Mouse (Mus musculus): Measurements from ENCODE around the gene Pde4c. TPM values are rescaled to one million over a fixed set of nuclear protein-coding genes. Genes with fewer than 3 reads are reported as not detected.
A peak's percentile ranks its signal among the peaks of the same experiment; 100 is the strongest.

The Pde4c gene
- polyA plus RNA-seq, 1 experiment = 1.9 TPM

DNA sequence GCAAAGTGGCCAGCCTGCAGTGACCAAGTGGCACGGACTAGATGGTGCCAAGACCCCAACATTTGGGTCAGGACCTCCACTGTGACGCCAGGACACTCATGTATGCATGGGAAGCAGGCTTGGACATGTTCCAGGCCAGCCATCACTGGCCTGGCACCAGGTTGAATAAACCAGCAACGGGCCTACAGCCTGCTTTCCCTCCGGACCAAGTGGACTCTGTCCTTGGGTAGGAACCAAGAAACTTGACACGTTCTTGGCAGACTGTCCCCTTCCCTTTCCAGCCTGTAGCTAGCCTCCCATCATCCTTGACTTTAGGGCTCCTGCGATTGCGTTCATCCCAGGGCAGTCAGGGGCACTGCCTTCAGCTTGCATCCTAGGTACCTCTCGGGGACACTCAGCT lies 35.9 kb upstream of the Pde4c start:
- Histone ChIP-seq H3K27ac (ENCODE audit: insufficient read depth, low read length) (no peak overlapping the region), H3K36me3 (ENCODE audit: control insufficient read depth, insufficient read depth, low read length, poor library complexity, severe bottlenecking) (no peaks in the 10 kb centered on the region)
- TF ChIP-seq POLR2A (IDR thresholded peaks at IDR 0.05; ENCODE audit: insufficient read depth, low read length) = no peak
- TF ChIP-seq EP300 (IDR thresholded peaks at IDR 0.05; ENCODE audit: insufficient read depth, low read depth, low read length) = no peak
- TF ChIP-seq CTCF (IDR thresholded peaks at IDR 0.05; ENCODE audit: low read depth, low read length) = no peak

DNA sequence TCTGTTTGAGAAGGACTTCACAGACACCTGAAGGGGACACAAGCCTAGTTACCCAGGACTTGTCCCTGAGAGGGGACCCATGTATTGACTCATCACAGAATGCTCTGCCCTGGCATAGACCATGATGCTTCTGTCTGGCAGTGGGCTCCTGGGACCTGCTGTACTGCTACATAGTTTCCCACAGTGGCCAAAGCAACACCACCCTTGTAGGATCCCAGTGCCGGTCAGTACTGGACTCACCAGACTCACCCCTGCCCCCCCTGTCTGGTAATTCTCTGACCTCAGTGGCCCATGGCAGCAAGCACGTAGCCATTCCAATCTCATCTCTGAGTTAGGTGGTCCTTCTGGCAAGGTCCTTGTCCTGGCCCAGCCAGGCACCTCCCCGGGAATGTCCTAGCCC lies 35.4 kb upstream of the Pde4c start:
- no peak for TF ChIP-seq EP300 (IDR thresholded peaks at IDR 0.05; ENCODE audit: insufficient read depth, low read depth, low read length)
- TF ChIP-seq POLR2A (IDR thresholded peaks at IDR 0.05; ENCODE audit: insufficient read depth, low read length) = no peak
- TF ChIP-seq CTCF (IDR thresholded peaks at IDR 0.05; ENCODE audit: low read depth, low read length) = no peak
- Histone ChIP-seq H3K9me3 (replicated peaks; ENCODE audit: control insufficient read depth, insufficient read depth, low read length, poor library complexity, severe bottlenecking) (no peaks in the 10 kb centered on the region), H3K27me3 (ENCODE audit: control insufficient read depth, insufficient read depth, low read length, poor library complexity, severe bottlenecking) (no peaks in the 10 kb centered on the region), H3K4me3 (ENCODE audit: low read depth, low read length) (no peak overlapping the region), H3K9ac (ENCODE audit: low read depth, poor library complexity, severe bottlenecking) (no peak overlapping the region), H3K4me1 (ENCODE audit: control insufficient read depth, insufficient read depth, low read length) (no peaks in the 10 kb centered on the region), H3K27ac (ENCODE audit: insufficient read depth, low read length) (no peak overlapping the region), H3K36me3 (ENCODE audit: control insufficient read depth, insufficient read depth, low read length, poor library complexity, severe bottlenecking) (no peaks in the 10 kb centered on the region)

More for the DNA sequence above, 35.9 kb upstream of the Pde4c start:
- Histone ChIP-seq H3K9ac (ENCODE audit: low read depth, poor library complexity, severe bottlenecking) (no peak overlapping the region), H3K27me3 (ENCODE audit: control insufficient read depth, insufficient read depth, low read length, poor library complexity, severe bottlenecking) (no peaks in the 10 kb centered on the region), H3K9me3 (replicated peaks; ENCODE audit: control insufficient read depth, insufficient read depth, low read length, poor library complexity, severe bottlenecking) (no peaks in the 10 kb centered on the region), H3K4me3 (ENCODE audit: low read depth, low read length) (no peak overlapping the region), H3K4me1 (ENCODE audit: control insufficient read depth, insufficient read depth, low read length) (no peaks in the 10 kb centered on the region)

DNA sequence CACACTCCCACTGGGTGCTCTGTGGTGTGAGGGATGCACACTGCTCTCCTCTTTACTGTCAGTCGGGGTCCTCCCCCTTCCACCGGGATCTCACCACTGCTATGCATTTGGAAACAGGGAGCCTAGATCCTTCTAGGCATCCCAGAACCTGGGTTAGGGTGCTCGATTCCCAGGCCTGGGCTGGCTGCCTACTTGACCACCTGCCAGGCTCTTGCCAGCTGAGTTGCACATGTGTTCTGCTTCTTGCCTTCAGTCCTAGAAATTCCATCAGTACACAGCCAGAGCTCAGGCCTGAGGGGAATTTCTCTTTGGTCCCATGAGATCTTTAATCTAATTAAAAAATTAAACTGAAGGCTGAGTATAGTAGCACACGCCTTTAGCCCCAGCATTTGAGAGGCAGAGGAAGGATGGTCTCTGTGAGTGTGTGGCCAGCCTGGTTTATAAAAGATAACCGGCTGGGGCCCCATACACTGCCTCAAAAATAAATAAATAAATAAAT lies 33.6 kb upstream of the Pde4c start:
- no peaks in the 10 kb centered on the region for H3K9me3 ChIP-seq (replicated peaks; ENCODE audit: control insufficient read depth, insufficient read depth, low read length, poor library complexity, severe bottlenecking)
- H3K4me3 ChIP-seq (ENCODE audit: low read depth, low read length) = no peak overlapping the region
- no peaks in the 10 kb centered on the region for H3K36me3 ChIP-seq (ENCODE audit: control insufficient read depth, insufficient read depth, low read length, poor library complexity, severe bottlenecking)
- no peak overlapping the region for H3K27ac ChIP-seq (ENCODE audit: insufficient read depth, low read length)
- TF ChIP-seq EP300 (IDR thresholded peaks at IDR 0.05; ENCODE audit: insufficient read depth, low read depth, low read length) (no peak), POLR2A (IDR thresholded peaks at IDR 0.05; ENCODE audit: insufficient read depth, low read length) (no peak), CTCF (IDR thresholded peaks at IDR 0.05; ENCODE audit: low read depth, low read length) (no peak)
- peaks cover 3% of the 10 kb centered on the region for H3K4me1 ChIP-seq (ENCODE audit: control insufficient read depth, insufficient read depth, low read length)
- H3K9ac ChIP-seq (ENCODE audit: low read depth, poor library complexity, severe bottlenecking) = no peak overlapping the region
- H3K27me3 ChIP-seq (ENCODE audit: control insufficient read depth, insufficient read depth, low read length, poor library complexity, severe bottlenecking) = no peaks in the 10 kb centered on the region

DNA sequence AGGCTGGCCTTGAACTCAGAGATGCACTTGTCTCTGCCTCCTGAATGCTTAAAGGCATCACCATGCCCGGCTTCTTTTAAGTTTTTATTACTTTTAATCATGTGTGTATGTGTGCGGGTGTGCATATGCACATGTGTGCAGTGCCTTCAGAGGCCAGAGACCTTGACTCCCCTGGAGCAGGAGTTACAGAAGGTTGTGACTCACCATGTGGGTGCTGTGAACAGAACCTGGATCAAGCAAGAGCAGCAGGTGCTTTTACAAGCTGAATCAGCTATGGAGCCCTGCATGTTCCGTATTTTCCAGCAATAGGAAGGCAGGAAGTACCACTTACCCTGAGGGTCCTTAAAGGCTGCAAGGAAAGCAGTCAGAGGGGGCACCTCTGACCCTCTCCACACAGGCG lies 32.3 kb upstream of the Pde4c start:
- Histone ChIP-seq H3K9ac (ENCODE audit: low read depth, poor library complexity, severe bottlenecking) (peak overlapping the region; percentile 80), H3K36me3 (ENCODE audit: control insufficient read depth, insufficient read depth, low read length, poor library complexity, severe bottlenecking) (no peaks in the 10 kb centered on the region), H3K27ac (ENCODE audit: insufficient read depth, low read length) (peak overlapping the region; percentile 78), H3K27me3 (ENCODE audit: control insufficient read depth, insufficient read depth, low read length, poor library complexity, severe bottlenecking) (no peaks in the 10 kb centered on the region), H3K9me3 (replicated peaks; ENCODE audit: control insufficient read depth, insufficient read depth, low read length, poor library complexity, severe bottlenecking) (no peaks in the 10 kb centered on the region), H3K4me3 (ENCODE audit: low read depth, low read length) (peak overlapping the region; percentile 60), H3K4me1 (ENCODE audit: control insufficient read depth, insufficient read depth, low read length) (peaks cover 3% of the 10 kb centered on the region)
- no peak for TF ChIP-seq CTCF (IDR thresholded peaks at IDR 0.05; ENCODE audit: low read depth, low read length)

DNA sequence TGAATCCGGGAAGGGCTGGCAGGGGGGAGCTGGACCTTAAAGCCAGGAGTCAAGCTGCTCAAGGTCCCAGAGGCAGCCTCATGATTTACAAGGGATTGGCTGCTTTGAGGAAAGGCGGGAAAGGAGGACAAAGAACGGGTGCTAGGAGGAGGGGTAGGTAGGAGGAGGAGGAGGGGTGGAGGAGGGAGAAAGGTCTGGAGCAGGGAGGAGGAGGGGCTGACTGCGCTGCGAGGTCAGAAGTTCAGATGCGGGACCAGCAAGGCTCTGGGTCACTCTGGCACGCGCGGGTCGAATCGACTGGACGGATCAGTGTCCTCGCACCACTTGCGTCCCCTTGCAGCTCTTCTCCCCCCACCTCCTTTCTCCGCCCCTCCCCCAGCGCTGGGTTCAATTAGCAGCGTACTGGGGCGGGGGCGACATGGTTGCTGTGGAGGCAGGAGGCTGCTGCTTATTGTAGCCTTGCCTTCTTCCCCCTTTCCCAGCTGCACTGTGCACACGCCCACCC lies 31.7 kb upstream of the Pde4c start:
- no peaks in the 10 kb centered on the region for H3K27me3 ChIP-seq (ENCODE audit: control insufficient read depth, insufficient read depth, low read length, poor library complexity, severe bottlenecking)
- TF ChIP-seq CTCF (IDR thresholded peaks at IDR 0.05; ENCODE audit: low read depth, low read length) (no peak), EP300 (IDR thresholded peaks at IDR 0.05; ENCODE audit: insufficient read depth, low read depth, low read length) (peak; percentile 81), POLR2A (IDR thresholded peaks at IDR 0.05; ENCODE audit: insufficient read depth, low read length) (peak; percentile 11)
- H3K4me1 ChIP-seq (ENCODE audit: control insufficient read depth, insufficient read depth, low read length) = peaks cover 3% of the 10 kb centered on the region
- no peaks in the 10 kb centered on the region for H3K36me3 ChIP-seq (ENCODE audit: control insufficient read depth, insufficient read depth, low read length, poor library complexity, severe bottlenecking)
- peak overlapping the region; percentile 60 for H3K4me3 ChIP-seq (ENCODE audit: low read depth, low read length)
- peak overlapping the region; percentile 78 for H3K27ac ChIP-seq (ENCODE audit: insufficient read depth, low read length)
- H3K9me3 ChIP-seq (replicated peaks; ENCODE audit: control insufficient read depth, insufficient read depth, low read length, poor library complexity, severe bottlenecking) = no peaks in the 10 kb centered on the region
- H3K9ac ChIP-seq (ENCODE audit: low read depth, poor library complexity, severe bottlenecking) = peak overlapping the region; percentile 80

DNA sequence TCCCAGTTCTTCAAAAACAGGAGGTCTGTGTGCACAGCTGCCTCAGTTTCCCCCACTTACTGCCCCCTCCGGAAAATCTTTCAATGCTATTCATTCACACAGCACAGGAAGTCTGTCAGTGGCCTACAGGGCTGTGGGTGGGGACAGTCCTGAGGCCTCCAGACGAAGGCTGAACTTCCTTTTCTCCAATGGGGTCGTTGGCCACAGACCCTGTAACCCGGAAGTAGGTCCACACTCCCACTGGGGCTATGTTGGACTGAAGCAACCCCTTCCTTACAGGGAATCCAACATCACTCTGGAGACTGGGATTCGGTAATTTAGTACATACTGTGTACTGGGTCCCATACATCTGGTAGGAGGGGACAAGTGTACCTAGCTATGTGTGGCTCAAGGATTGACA lies 29.9 kb upstream of the Pde4c start:
- Histone ChIP-seq H3K4me3 (ENCODE audit: low read depth, low read length) (no peak overlapping the region), H3K4me1 (ENCODE audit: control insufficient read depth, insufficient read depth, low read length) (peaks cover 3% of the 10 kb centered on the region), H3K9me3 (replicated peaks; ENCODE audit: control insufficient read depth, insufficient read depth, low read length, poor library complexity, severe bottlenecking) (no peaks in the 10 kb centered on the region)

More for the DNA sequence above, 29.9 kb upstream of the Pde4c start:
- Histone ChIP-seq H3K27ac (ENCODE audit: insufficient read depth, low read length) (no peak overlapping the region), H3K9ac (ENCODE audit: low read depth, poor library complexity, severe bottlenecking) (no peak overlapping the region), H3K36me3 (ENCODE audit: control insufficient read depth, insufficient read depth, low read length, poor library complexity, severe bottlenecking) (no peaks in the 10 kb centered on the region), H3K27me3 (ENCODE audit: control insufficient read depth, insufficient read depth, low read length, poor library complexity, severe bottlenecking) (no peaks in the 10 kb centered on the region)
- TF ChIP-seq POLR2A (IDR thresholded peaks at IDR 0.05; ENCODE audit: insufficient read depth, low read length) (no peak), EP300 (IDR thresholded peaks at IDR 0.05; ENCODE audit: insufficient read depth, low read depth, low read length) (no peak), CTCF (IDR thresholded peaks at IDR 0.05; ENCODE audit: low read depth, low read length) (no peak)

Measured in ES-Bruce4 (cell line).